Comparison of ENCODE assay signal across 9 mouse cellular contexts in the genomic region with DNA sequence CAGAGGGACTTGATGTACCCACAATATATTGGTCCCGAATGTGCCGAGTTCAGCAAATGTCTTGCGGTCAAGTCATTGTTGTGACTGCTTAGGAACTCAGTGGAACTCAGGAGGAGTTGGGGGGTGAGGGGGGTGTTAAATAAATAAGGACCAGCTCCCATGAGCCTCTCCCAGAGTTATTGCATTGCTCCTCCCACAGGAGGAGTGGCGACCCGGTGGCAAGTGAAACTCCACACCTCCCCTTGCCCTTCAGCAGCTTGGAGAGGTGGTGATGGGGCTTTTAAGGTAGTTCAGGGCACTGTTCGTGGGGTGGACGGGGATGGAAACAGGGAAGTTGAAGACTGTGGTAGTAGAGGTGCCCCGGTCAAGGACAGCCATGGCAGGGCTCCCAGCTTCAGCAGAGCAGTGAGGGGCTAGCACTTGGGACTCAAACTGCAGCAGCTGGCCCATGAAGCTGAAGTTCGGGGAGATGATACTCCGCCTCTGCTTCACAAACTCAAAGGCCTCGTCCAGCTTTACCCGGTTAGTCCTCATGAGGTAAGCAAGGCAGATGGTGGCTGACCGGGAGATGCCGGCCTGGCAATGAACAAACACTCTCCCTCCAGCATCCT. TPM values are rescaled to one million over a fixed set of nuclear protein-coding genes. Genes with fewer than 3 reads are reported as not detected.
DNase-seq lines count a peak whose midpoint lies in the region; ATAC-seq lines count a peak whose summit lies in the region.
"Had no signal": no experiment of that assay in that cellular context is flagged by ENCODE, and none has a peak within 500 bp of the region (broad histone marks: within the 10 kb centered on the region; RNA-seq: fewer than 3 reads in every experiment).

No protein-coding gene starts in this region.

- peak overlapping the region; percentile 89 for H3K4me2 ChIP-seq in heart, embryonic 16.5 days (ENCODE audit: low read depth, low read length)
- H3K4me2 ChIP-seq in midbrain, embryonic 15.5 days = peak overlapping the region; percentile 64

- peak overlapping the region; percentile 100 for H3K27ac ChIP-seq in heart, embryonic 16.5 days (ENCODE audit: low read length)
- no peak overlapping the region for H3K27ac ChIP-seq in limb, embryonic 10.5 days
- H3K27ac ChIP-seq in midbrain, embryonic 15.5 days = no peak overlapping the region

- 49% methylated on average over 14 of the region's 14 CpGs for WGBS in heart, embryonic 16.5 days
- WGBS in limb, embryonic 10.5 days = 85% methylated on average over 14 of the region's 14 CpGs
- 84% methylated on average over 14 of the region's 14 CpGs for WGBS in midbrain, embryonic 15.5 days

- H3K27me3 ChIP-seq in heart, embryonic 16.5 days (ENCODE audit: control insufficient read depth, insufficient read depth, low read length) = no peaks in the 10 kb centered on the region
- 0 out of 2 replicates have a peak, but pooled peaks cover 9% of the 10 kb centered on the region for H3K27me3 ChIP-seq in limb, embryonic 10.5 days (ENCODE audit: low read depth, poor library complexity, severe bottlenecking)
- H3K27me3 ChIP-seq in midbrain, embryonic 15.5 days (replicated peaks) = no peaks in the 10 kb centered on the region
- H3K27me3 ChIP-seq: Patski had no signal

- H3K9me3 ChIP-seq in heart, embryonic 16.5 days (replicated peaks; ENCODE audit: control insufficient read depth, low read length) = no peaks in the 10 kb centered on the region
- no peaks in the 10 kb centered on the region for H3K9me3 ChIP-seq in limb, embryonic 10.5 days (replicated peaks)
- no peaks in the 10 kb centered on the region for H3K9me3 ChIP-seq in midbrain, embryonic 15.5 days

- no peak for ATAC-seq in heart, embryonic 16.5 days (replicated peaks; ENCODE audit: extremely low read depth, insufficient read depth, low FRiP score)
- ATAC-seq in midbrain, embryonic 15.5 days (replicated peaks) = no peak
- ATAC-seq: Patski had no signal

- peak overlapping the region; percentile 97 for H3K9ac ChIP-seq in heart, embryonic 16.5 days (ENCODE audit: low read length)
- H3K9ac ChIP-seq in midbrain, embryonic 15.5 days = peak overlapping the region; percentile 90; the same call in 1 of the 2 replicates

- peaks cover 59% of the 10 kb centered on the region for H3K4me1 ChIP-seq in heart, embryonic 16.5 days (ENCODE audit: control insufficient read depth, insufficient read depth, low read length)
- peaks cover 51% of the 10 kb centered on the region for H3K4me1 ChIP-seq in limb, embryonic 10.5 days
- peaks cover 53% of the 10 kb centered on the region for H3K4me1 ChIP-seq in midbrain, embryonic 15.5 days

- H3K36me3 ChIP-seq in heart, embryonic 16.5 days (ENCODE audit: control insufficient read depth, insufficient read depth) = peaks cover 7% of the 10 kb centered on the region; the same call in 1 of the 2 replicates
- H3K36me3 ChIP-seq in limb, embryonic 10.5 days = peaks cover 20% of the 10 kb centered on the region
- no peaks in the 10 kb centered on the region for H3K36me3 ChIP-seq in midbrain, embryonic 15.5 days (replicated peaks)

- H3K4me3 ChIP-seq in heart, embryonic 16.5 days (ENCODE audit: low read length) = peak overlapping the region; percentile 82
- peak overlapping the region; percentile 78 for H3K4me3 ChIP-seq in limb, embryonic 10.5 days
- peak overlapping the region; percentile 86 for H3K4me3 ChIP-seq in midbrain, embryonic 15.5 days

- DNase-seq in gastrocnemius, adult 8-10 months (ENCODE audit: low spot score in 2 of 2) = peak; percentile 57 to 59
- no peak for DNase-seq in gastrocnemius, postnatal 4 days (ENCODE audit: low spot score in 2 of 2)
- DNase-seq in cerebellum, postnatal 10 days = peak; percentile 39 to 52
- no peak for DNase-seq in limb, embryonic 10.5 days (ENCODE audit: low spot score)
- DNase-seq in yolk sac, embryonic 10.5 days (ENCODE audit: low spot score) = no peak
- DNase-seq in spleen, postnatal 14 days (ENCODE audit: low spot score in 2 of 2) = no peak

RNA-seq across cellular contexts. Expression of gene Ergic1, which starts 55.2 kb away (rescaled TPM):
- total RNA-seq in gastrocnemius, adult 8-10 months (2022) = 10 to 100 TPM; 42.1 to 62.2 (median 50.9) TPM
- total RNA-seq in gastrocnemius, postnatal 4 days (2021) = 100 to 1,000 TPM; 150 to 167 TPM
- polyA plus RNA-seq in heart, embryonic 16.5 days (2015; fragmentation: Nextera tagmentation; extraction: Ambion mirVana) = 82.7 and 84.9 TPM in 2 replicates
- polyA plus RNA-seq in limb, embryonic 10.5 days (2016; fragmentation: Nextera tagmentation; extraction: Ambion mirVana) = 114 and 121 TPM in 2 replicates
- 100 and 109 TPM in 2 replicates for polyA plus RNA-seq in midbrain, embryonic 15.5 days (2015; fragmentation: Nextera tagmentation; extraction: Ambion mirVana)

RNA-seq across cellular contexts. Expression of gene Dusp1, which starts 55.8 kb away (rescaled TPM):
- total RNA-seq in gastrocnemius, adult 8-10 months (2022) = 10 to 100 TPM; 49.6 to 99.2 (median 59.4) TPM
- total RNA-seq in gastrocnemius, postnatal 4 days (2021) = 10 to 100 TPM; 33.6 to 42.9 TPM
- 35.5 and 35.7 TPM in 2 replicates for polyA plus RNA-seq in heart, embryonic 16.5 days (2015; fragmentation: Nextera tagmentation; extraction: Ambion mirVana)
- polyA plus RNA-seq in limb, embryonic 10.5 days (2016; fragmentation: Nextera tagmentation; extraction: Ambion mirVana) = 23.5 and 26.1 TPM in 2 replicates
- polyA plus RNA-seq in midbrain, embryonic 15.5 days (2015; fragmentation: Nextera tagmentation; extraction: Ambion mirVana) = 42.5 and 42.8 TPM in 2 replicates

Comparison
In these comparisons a context has a peak if more than half of its experiments do, and no peak if none do; other contexts are left out.
1. DNase-seq: peak in gastrocnemius, adult 8-10 months (2 of 2) and cerebellum, postnatal 10 days (2 of 2); none in gastrocnemius, postnatal 4 days (0 of 2), limb, embryonic 10.5 days (single experiment), yolk sac, embryonic 10.5 days (single experiment) and spleen, postnatal 14 days (0 of 2).
2. Peak in every context shown above with its lines, with median percentiles within 50 percentile points of each other: H3K4me3 ChIP-seq.